Mouse (Mus musculus) neural tube, postnatal 0 days (tissue): ENCODE data around the gene Osgin1. TPM values are rescaled to one million over a fixed set of nuclear protein-coding genes. Genes with fewer than 3 reads are reported as not detected.

Experiments
- polyA plus RNA-seq: library from polyadenylated mRNA; unstranded; fragments of >200 nt; fragmentation: Nextera tagmentation; extraction: Ambion mirVana; gene quantifications from 2 replicates; pipeline ENCODE4 v1.2.1, GENCODE M21; 2015

The Osgin1 gene
- polyA plus RNA-seq: 0.46 and 0.60 TPM in 2 replicates

DNA sequence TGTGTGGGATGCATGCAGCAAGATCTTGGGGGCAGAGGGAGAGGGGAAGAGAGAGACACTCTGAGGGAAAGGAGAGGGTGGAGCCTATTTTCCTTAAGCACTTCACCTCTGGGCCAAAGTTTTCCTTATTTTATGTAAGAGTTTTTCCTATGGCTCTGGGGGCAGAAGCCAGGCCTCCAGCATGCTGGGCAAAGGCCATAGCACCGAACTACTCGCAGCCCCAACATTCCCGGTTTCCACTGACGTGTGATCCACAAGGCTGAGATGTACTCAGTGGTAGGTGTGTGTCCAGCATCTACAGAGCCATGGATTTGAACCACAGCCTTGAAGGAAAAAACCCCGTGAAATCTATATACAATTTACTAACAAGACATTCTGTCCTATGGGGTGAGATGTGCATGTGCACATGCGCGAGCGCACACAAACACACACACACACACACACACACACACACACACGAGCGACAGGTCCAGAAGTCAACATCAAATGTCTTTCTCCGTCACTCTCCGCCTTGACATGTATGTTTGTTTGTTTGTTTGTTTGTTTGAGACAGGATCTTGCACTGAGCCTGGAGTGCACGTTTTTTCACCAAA is at the start of gene Osgin1:
Gene Osgin1, plus strand, starts transcription at position 543 of the 593 bp plus-strand sequence.

GRCm38 (mm10) chr8:119394524-119395026 is 39.3 kb upstream of the Osgin1 start, which contains the start of gene Mlycd:
TSS of gene Mlycd (plus strand) at chr8:119394878.

GRCm38 (mm10) chr8:119446211-119446989 is 12.5 kb downstream of the Osgin1 start, which contains the start of gene Necab2:
TSS of gene Necab2 (plus strand) at chr8:119446719.

Other genes with a start within 250 kb of the Osgin1 start
- gene Hsbp1, start 89.6 kb upstream of the Osgin1 start, polyA plus RNA-seq: 954 and 955 TPM in 2 replicates
- gene Mlycd, start 39.2 kb upstream of the Osgin1 start, polyA plus RNA-seq: 21.8 and 22.4 TPM in 2 replicates
- 58.0 and 62.3 TPM in 2 replicates for gene Necab2, start 12.6 kb downstream of the Osgin1 start, polyA plus RNA-seq
- not detected in 2 replicates for gene Slc38a8, start 67.6 kb downstream of the Osgin1 start, polyA plus RNA-seq
- gene Mbtps1, start 124.6 kb downstream of the Osgin1 start, polyA plus RNA-seq: 38.1 and 43.1 TPM in 2 replicates
- 89.8 and 103 TPM in 2 replicates for gene Hsdl1, start 141.1 kb downstream of the Osgin1 start, polyA plus RNA-seq
- 0.41 and 0.52 TPM in 2 replicates for gene Dnaaf1, start 141.1 kb downstream of the Osgin1 start, polyA plus RNA-seq
- gene Taf1c, start 171.1 kb downstream of the Osgin1 start, polyA plus RNA-seq: 8.4 and 10.5 TPM in 2 replicates
- gene Adad2, start 178.6 kb downstream of the Osgin1 start, polyA plus RNA-seq: 0.08 TPM in 1 of 2 replicates, not detected in the other
- 0.19 and 0.27 TPM in 2 replicates for gene Kcng4, start 201.6 kb downstream of the Osgin1 start, polyA plus RNA-seq
- 19.4 and 20.1 TPM in 2 replicates for gene Wfdc1, start 232.2 kb downstream of the Osgin1 start, polyA plus RNA-seq